In the genomic region with DNA sequence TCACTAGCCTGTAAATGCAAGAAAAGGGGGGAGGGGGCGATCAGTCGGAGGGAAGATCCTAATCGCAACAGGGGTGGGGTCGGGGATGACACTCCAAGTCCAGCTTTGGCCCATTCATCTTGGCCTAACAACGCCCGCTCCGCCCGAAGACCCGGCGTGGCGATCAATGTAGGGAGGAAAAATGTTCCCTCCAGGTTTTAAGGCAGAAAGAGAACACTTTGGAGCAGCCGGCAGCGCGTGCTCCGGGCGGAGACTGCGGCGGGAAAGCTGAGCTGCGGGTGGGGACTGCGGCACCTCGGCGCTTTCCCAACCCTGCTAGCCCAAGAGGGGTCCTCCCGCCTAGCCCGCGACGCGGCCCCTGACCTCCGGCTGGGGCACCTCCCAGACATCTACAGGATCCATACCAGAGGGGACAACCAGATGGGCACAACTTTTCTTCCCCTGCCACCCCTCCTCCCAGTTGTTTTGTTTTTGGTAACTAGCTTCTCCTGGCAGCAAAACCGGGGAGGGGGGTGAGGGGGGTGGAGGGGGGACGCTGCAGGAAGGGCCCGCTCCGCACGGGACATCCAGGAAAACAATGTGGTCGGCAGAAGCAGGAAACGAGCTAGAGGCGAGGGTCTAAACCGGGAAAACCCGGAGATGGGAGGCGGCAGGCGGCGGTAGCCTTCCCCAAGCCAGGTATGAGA, we compare ENCODE assay signal across 8 mouse cellular contexts. TPM values are rescaled to one million over a fixed set of nuclear protein-coding genes. Genes with fewer than 3 reads are reported as not detected.
DNase-seq lines count a peak whose midpoint lies in the region; ATAC-seq lines count a peak whose summit lies in the region.

No protein-coding gene starts in this region.

- H3K27ac ChIP-seq in limb, embryonic 15.5 days = peak overlapping the region; percentile 98

- H3K4me2 ChIP-seq in limb, embryonic 15.5 days = peak overlapping the region; percentile 90

- no peaks in the 10 kb centered on the region for H3K27me3 ChIP-seq in limb, embryonic 15.5 days

- H3K4me3 ChIP-seq in limb, embryonic 15.5 days = peak overlapping the region; percentile 87

- ATAC-seq in limb, embryonic 15.5 days (ENCODE audit: insufficient number of reproducible peaks, low FRiP score, low TSS enrichment, low read depth) = no peak

- peaks cover 37% of the 10 kb centered on the region for H3K4me1 ChIP-seq in limb, embryonic 15.5 days

- DNase-seq in ovary, postnatal 10 days (ENCODE audit: low spot score) = peak; percentile 39
- DNase-seq in ovary, adult 18-20 months (ENCODE audit: low spot score) = no peak
- peak; percentile 44 to 50 for DNase-seq in cerebellum, postnatal 36 days
- DNase-seq in gastrocnemius, postnatal 25 days = peak; percentile 44
- DNase-seq in kidney, adult 18-20 months = peak; percentile 56
- DNase-seq in neural tube, embryonic 10.5 days (ENCODE audit: extremely low spot score, low spot score) = peak; percentile 74
- peak; percentile 19 for DNase-seq in thymus, postnatal 0 days (ENCODE audit: low spot score)

- no peaks in the 10 kb centered on the region for H3K9me3 ChIP-seq in limb, embryonic 15.5 days

- H3K36me3 ChIP-seq in limb, embryonic 15.5 days = no peaks in the 10 kb centered on the region

- H3K9ac ChIP-seq in limb, embryonic 15.5 days = peak overlapping the region; percentile 78

- under 1% methylated on average over 41 of the region's 41 CpGs for WGBS in limb, embryonic 15.5 days

RNA-seq across cellular contexts. Expression of a gene that starts 1.4 kb away (rescaled TPM):
- total RNA-seq in gastrocnemius, postnatal 25 days (2021) = 10 to 100 TPM; 13.4 to 15.0 TPM
- polyA plus RNA-seq in limb, embryonic 15.5 days (2015; fragmentation: Nextera tagmentation; extraction: Ambion mirVana) = 17.0 and 18.6 TPM in 2 replicates
- polyA plus RNA-seq in thymus, postnatal 0 days (2015; fragmentation: Nextera tagmentation; extraction: Ambion mirVana) = 7.3 and 8.6 TPM in 2 replicates

RNA-seq across cellular contexts. Expression of a gene that starts 2.0 kb away (rescaled TPM):
- under 1 TPM; 0.27 to 0.33 TPM for total RNA-seq in gastrocnemius, postnatal 25 days (2021)
- 2.4 TPM in 2 replicates for polyA plus RNA-seq in limb, embryonic 15.5 days (2015; fragmentation: Nextera tagmentation; extraction: Ambion mirVana)
- polyA plus RNA-seq in thymus, postnatal 0 days (2015; fragmentation: Nextera tagmentation; extraction: Ambion mirVana) = 6.5 and 6.8 TPM in 2 replicates
